Mouse (Mus musculus) adrenal gland, adult 18-20 months (tissue): ENCODE measurements around the gene Lman2l. TPM values are rescaled to one million over a fixed set of nuclear protein-coding genes. Genes with fewer than 3 reads are reported as not detected.

Experiments
- DNase-seq, 2 experiments: peaks; one replicate each; pipeline ENCODE4 v3.0.0; 2021 to 2022; ENCODE audit warnings: low spot score in 2 of 2
- total RNA-seq, 2 experiments: library from RNA; stranded (reverse); gene quantifications; 1 replicate in 1 of 2; 2 replicates in 1 of 2; pipeline ENCODE4 v1.2.3; 2021

Lman2l gene
- total RNA-seq, 2 experiments from 2014 or later, result 48.6 to 62.1 TPM

DNA sequence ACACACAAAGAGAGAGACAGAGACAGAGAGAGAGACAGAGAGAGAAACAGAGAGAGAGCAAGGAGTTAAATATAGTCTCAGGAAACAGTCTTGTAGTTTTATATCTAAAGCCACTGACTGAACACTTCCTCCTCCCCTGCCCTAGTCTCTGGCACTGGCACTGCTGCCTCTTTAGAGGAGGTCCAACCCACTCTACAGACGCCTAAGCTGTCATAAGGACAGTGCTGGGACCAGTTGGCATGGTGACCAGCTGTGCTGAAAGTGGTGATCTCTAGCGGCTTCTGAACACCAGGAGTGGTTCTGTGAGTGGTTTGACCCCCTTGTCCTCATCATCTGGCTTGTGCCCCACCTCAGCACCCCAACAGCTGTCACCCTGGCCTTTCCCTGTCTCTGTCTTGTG lies 16.8 kb upstream of the Lman2l start:
- no peak for DNase-seq

DNA sequence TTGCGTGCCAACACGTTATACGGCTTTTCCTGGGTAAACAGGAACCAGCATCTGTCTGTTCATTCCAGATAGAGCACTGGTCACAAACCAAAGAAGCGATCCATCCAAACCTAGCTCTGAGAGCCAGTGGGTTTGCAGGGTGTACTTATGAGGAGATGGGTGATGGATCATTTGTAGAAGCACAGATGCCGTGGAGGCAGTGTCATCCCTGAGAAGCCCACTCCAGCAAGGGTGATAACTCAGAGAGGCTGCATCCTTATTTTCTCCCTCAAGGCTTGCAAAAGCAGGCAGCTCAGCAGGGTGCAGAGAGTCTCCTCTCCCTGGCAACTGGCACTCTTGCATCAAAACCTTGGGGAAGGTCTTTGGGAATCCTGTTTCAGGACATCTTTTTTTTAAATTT lies 13.1 kb upstream of the Lman2l start:
- DNase-seq, result no peak

DNA sequence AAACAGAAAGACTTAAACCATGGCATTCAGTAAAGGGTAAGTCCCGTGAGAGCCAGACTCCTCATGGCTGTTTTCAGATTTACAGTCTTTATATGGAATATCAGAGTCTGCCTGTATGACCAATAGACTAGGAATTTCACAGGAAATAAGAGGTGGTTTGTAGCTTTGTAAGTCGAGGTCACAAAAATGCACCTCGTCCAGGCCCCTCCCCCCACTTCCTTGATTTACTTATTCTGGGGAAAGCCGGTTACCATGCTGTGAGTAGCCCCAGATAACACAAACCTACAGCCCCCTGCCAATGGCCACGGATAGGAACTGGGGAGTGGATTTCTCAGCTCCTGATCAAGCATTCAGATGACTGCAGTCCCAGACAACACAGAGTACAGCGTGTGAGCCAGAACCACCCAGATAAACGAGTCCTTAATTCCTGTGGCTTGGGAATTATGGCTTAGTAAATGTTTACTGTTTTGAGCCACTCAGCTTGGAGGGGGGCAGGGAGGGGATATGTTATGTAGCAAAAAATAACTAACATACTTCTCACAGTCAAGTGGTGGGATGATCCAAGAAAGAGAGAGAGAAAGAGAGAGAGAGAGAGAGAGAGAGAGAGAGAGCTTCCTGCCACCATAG lies 12.4 kb upstream of the Lman2l start:
- DNase-seq, result no peak

DNA sequence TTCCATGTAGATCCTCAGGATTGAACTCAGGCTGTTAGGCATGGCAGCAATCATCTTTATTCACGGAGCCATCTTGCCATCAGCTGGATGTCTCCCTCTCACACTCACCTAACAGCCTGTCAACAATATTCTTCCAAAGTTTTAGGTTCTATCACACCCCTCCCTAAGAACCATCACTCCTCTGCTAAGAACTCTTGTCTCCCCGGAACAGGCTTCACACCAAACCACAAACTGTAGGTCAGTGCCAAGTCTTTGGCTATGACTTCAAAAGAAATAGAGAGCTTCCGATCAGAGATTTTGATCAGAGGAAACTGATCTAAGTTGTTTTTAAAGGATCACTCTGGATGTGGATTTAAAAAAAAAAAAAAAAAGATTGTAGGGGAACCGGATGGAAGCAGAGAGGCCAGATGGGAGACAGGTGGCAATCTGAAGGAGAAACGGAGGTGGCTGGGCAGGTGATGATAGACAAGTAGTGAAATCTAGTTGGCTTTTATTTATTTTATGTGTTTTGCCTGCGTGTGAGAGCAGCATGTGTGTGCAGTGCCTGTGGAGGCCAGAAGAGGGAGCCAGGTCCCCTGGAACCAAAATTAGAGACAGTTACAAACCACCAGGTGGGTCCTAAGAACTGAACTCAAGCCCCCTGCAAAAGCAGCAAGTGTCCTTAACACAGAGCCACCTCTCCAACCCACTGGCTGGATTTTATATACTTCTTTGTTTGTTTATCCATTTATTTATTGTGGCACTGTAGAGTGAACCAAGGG lies 9.2 kb upstream of the Lman2l start:
- no peak for DNase-seq

DNA sequence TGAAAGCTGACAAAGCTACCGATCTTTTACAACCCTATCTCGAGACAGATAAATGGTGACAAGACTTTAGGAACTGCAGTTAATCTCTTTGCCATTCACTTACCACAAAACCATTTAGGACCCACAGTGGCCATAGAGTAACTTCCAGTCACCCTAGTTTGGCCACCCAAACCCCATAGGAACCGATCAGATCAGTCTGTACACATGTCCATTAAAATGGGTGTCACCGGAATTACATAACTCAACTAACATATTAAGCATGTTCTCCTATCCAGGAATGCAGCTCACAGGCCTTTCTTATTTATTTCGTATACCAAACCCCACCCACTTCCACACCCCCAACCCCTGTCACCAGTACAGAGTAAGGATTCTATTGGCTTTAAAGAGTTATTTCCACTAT lies 1.8 kb upstream of the Lman2l start:
- DNase-seq, result no peak

DNA sequence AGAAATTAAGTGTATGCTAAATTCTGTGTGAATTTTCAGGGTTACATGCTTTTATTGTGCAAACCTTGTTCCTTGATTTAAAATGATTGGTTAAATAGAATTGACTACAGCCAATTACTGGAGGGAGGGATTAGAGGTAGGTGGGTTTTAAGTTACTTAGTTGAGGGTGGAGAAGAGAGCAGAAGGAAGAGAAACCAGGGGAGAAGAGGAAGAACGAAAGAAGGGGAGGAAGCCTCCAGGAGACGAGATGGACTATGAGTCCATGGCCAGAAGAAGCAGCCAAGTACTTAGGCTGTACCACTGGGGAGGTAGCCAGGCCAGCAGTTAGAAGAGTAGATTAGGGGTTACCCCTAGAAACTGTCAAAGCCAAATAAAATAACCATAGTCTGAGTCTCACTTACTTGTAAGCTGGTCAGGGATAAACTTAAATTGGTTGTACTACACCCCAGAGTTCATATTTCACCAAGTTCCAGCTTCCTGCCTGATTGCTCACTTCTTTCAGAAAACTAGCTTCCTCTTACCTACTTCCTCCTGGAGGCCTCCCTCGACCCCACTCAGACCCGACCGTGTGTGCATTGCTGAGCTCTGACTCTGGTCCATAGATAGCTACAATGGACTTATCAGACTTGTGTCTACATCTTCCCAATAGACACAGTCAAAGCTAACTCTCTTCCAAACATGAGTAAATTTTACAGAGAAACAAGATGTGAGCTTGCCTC lies 1.2 kb upstream of the Lman2l start:
- DNase-seq, result no peak

DNA sequence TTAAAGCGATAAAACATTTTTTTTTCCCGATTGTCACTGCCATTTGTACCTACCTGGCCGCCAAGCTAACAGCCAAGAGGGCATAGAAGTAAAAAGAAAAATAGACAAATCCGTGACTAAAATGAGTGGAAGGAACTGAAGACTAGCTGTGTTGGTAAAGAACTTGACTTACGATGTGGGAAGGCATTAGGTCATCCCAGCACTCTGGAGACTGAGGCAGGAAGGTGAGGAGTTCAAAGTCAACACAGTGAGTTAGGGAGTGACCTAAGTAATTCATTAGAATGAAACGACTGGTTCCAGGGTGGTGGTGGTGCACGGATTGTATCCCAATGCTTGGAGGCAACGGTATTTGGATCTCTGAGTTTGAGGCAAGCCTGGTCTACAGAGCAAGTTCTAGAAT lies 437 bp upstream of the Lman2l start:
- DNase-seq, result no peak

DNA sequence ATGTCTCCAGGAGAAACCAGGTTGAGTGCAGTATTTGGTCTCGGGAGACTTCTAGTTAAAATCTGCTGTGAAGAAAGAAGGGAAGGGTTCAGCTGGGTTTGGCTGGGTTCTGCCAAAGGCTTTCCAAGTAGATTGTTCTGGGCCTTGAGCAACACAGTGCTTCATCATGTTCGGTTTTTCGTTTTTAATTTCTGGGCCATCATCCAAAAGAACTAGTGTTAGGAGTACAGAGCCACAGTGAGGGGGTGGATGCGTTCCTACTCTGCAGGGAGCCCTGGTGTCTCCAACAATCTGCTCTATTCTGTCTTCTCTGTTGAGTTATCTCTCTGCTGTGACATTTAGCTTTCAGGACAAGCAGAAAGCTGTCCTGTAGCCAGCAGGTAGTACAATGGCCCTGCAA lies 4.0 kb downstream of the Lman2l start:
- no peak for DNase-seq

DNA sequence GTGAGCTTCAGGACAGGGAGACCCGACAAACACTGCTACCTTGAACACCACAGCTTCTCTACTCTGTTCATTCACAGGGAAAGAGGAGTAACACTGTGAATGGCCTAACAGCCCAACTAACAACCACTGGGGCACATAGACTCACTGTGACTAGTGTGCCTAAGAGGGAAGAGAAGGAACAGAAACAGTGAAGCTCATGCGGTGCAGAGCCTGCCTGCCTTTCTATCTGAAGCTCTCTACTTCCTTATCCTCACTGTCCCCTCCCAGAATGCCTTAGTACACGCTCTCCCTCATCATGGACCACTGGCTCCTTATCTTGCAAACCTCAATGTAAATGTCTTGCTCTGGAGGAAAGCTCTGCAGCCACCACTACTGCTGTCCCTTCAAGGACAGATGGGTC lies 7.8 kb downstream of the Lman2l start:
- no peak for DNase-seq

DNA sequence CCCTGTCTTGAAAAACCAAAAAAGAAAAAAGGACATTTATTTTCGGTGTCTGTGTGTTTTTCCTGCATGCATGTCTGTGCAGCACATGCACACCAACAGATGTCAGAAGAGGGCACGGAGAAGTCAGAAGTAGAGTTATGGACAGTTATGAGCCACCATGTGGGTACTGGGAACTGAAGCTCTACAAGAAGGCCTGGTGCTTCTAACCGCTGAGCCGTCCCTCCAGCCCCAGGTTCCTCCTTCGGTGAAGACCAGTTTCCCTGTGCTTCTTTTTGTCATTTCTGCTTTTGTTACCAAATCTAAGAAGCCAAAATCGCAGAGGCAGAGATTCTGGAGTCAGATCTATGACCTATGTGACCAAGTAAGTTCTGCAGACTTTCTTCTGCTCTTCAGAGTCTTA lies 8.6 kb downstream of the Lman2l start:
- DNase-seq, result no peak

DNA sequence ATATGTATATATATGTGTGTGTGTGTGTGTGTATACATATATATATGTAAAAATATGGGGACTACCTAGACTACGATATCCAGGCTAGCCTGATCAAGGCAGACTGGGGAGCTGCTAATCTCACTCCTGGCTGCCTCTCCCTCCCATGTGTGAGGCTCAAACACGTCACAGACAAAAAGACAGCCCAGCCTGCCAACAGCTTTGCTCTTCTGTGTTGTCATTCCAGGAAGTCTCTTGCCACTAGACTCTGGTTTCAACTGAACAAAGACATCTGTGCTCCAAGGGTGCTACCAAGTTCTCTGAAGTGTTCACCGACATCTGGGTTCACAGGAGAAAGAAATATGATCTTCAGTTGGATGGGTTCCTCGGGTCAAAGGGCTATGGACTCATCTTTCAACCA lies 10.0 kb downstream of the Lman2l start:
- no peak for DNase-seq

DNA sequence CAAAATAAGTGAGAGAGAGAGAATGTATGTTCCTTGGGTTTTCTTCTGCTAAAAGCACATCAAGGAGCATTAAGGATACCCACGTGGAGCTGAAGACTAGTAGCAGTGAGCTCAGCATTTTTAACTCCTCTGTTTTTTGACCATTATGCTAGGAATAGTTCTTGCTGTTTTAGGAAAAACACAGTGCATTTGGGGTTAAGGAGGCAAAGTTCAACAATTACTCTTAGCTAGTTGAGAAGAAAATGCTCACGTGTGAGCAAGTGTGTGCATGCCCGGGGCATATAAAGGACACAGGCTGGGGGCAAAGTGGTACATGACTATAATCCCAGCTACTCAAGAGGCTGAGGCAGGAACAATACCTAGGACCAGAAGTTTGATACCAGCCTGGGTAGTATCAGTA lies 11.5 kb downstream of the Lman2l start:
- no peak for DNase-seq

DNA sequence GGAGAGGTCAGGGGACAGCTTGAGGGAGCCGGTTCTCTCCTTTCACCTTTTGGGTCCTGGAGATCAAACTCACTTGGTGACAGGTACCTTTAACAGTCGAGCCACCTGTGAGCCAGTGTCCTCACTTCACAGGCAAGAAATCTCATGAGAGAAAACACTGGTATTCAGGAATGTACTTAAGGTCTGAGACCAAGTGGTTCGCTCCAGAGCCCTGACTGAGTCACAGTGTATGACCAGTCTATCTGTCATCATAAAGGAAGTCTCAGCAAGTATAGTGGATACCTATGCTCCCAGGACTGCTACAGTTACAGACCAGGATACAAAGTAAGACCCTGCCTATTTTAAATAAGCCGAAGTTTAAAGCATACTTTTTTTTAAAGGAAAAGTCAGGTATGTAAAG lies 12.1 kb downstream of the Lman2l start:
- no peak for DNase-seq

DNA sequence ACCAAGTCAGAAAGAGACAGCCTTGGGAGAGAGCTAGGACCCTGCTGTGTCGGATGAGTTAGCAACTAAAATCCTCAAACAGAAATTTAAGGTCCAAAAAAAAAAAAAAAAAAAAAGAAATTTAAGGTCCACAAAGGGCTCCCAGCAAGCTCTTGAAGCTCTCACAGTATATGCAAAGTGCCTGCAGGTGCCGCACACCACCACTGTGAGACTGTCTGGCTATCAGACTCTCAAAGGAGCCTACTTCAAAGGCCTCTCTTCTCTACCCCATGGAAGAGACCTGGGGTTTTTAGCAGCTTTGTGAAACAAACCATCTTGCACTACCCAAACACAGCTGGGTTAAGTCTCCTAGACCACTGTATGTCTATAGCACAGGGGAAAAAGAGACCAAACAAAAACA lies 15.6 kb downstream of the Lman2l start:
- DNase-seq, result no peak

DNA sequence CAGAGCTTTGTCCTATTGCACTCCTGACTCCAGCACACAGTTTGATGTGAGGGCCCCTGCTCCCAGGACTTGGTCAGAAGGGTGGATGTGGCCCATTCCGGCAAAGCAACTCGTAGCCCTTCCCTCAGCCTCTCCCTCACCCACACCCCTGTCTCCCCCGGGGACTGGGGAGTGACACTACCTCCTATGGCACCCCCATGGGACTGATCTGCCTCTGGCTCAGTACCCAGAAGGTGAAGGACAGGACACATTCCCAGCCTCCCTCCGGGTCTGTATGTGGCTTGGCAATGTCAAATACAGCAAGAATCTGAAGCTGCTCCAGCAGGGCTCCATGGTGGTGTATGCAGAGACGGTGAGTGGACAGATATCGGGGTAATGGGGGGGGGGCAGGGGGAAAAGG lies 40.5 kb downstream of the Lman2l start:
- peak in 1 of 2 experiments; percentile 15 for DNase-seq

DNA sequence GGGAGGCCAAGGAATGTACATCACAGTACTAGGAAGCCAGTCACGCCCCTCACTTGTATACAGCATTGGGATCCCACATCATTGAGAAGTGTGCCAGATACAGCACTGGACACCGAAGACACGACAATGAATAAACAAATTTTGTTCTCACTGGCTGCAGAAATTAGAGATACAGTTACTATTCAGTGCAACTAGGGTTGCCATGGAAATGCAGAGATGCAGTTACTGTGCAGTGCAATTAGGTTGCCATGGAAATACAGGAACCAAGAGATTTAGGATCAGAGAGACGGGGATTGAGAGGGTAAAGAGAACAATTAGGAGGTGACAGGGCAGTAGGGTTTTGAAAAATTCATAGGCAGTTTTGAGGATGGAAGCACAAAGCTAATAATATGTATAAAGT lies 43.6 kb downstream of the Lman2l start:
- no peak for DNase-seq

DNA sequence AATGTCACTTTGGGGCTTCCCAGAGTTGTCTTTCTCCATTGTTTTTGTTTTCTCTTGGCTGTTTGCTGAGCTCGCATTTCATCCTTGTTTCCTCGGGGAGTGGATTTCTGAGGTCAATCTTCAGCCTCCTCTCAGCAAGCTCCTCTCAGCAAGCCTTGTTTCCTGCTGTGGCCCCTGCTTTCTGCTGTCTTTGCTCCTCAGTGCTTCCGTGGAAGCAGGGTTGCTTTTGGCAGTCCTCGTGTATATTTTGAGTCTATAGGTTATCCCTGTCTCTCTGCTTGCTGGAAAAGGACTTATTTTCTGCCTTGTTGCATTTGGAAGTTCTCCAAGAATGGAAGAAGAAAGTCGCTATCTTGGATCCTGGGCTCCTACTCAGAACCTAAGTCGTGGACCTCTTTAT lies 48.0 kb downstream of the Lman2l start:
- DNase-seq, result no peak

DNA sequence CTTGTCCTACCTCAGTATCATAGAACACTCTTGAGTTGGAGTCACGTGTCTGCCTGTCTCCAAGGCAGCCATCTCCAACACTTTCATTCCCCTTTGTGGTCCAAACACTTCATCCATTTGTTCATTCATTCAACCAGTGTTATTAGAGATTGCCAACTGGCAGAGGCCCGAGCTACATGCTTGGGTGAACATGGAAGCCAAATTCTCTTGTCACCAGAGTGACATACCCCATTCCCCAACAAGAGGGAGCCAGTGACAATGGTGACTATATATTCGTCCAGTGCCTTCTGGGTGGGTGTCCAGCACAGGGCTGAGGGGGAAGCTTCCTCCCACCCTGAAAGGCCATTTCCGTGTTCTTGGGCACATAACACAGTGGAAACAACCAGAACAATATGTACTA lies 65.5 kb downstream of the Lman2l start:
- no peak for DNase-seq

DNA sequence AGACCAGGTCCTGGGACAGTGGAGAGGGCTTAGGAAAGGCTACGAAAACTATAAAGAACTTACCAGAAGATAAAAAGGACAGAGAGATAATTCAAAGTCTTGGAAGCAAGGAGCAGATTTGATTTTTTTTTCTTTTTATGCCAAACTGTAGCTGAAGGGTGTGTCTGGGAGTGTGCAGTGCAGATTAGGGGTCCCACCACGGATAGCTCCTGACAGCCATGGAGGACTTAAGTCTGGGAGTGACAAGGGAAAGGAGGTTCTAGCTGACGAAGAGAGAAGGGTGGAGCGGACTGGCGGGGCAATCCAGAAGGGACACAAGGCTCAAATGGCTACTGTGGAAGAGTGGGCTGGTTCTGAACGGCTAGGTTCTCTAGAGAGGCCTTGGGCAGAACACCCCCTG lies 66.2 kb downstream of the Lman2l start:
- DNase-seq, result no peak

DNA sequence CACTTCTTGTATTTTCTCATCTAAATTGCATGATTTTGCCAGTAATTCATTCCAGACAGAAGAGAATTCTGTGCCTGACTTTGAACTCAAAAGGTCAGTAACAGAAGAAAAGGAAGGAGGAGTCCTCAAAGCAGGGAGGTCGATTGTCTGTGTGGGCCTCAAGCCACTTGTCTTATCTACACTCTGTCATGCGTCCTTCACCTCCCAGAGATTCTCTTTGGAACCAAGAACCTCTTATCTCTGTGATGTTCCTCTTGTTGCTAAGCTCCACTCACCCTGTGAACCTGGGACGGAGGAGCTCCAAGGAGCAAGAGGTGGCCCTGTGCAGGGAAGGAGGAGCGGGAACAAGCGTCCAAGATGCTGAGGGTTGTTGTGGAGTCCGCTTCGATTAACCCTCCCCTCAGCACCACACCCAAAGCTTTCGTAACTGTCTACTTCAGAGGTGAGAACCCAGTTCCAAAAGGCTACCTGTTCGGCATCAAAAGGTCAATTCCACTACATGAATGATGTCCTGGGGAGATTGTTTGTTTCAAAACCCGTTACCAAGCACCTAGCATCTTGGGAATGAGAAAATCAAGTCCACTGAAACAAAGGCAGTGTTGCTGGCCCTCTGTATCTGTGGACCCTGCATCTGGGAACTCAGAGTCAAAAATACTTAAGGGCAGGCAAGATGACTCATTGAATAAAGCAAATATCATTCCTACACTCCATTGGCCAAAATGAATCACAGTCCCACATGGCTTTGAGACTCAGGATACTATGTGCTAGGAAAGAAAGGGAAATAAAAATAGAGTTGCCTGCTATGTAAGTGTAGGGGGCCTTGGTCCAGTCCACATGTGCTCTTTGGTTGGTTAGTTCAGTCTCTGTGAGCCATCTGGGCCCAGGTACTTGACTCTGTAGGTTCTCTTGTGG lies 72.9 kb downstream of the Lman2l start, which contains the start of gene Fer1l5:
TSS of gene Fer1l5 (plus strand) at position 358 of the 912 bp plus-strand sequence.
- DNase-seq, result no peak

DNA sequence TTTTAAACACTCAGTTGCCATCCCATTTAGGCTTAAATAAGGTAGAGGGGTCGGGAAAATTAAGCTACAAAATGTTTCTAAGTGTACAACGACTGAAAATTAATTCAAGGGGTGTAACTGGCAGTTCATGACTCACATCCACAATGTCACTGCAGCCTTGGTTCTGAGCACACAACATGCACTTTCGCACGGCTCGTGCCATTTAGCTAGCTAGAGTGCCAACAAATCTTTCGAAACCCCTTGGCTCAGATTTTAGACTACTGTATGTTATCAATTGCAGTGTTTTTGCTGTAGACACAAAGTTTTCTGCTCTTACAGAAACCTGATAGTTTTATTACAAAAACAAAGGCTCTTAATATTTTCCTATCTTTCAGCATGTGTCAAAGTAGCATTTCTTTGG lies 74.2 kb downstream of the Lman2l start:
- peak in 1 of 2 experiments; percentile 28 for DNase-seq
